Comparison of ENCODE assay signal across 8 mouse cellular contexts in genomic region chr10:77258041-77258590, GRCm38 (mm10). TPM values are rescaled to one million over a fixed set of nuclear protein-coding genes. Genes with fewer than 3 reads are reported as not detected.
DNase-seq lines count a peak whose midpoint lies in the region; ATAC-seq and TF ChIP-seq lines count a peak whose summit lies in the region.

No protein-coding gene starts in this region.

- H3K36me3 ChIP-seq in kidney, embryonic 15.5 days = peaks cover 28% of the 10 kb centered on the region
- peaks cover 27% of the 10 kb centered on the region for H3K36me3 ChIP-seq in embryonic facial prominence, embryonic 14.5 days (ENCODE audit: control insufficient read depth, insufficient read depth, low read length)
- peaks cover 14% of the 10 kb centered on the region for H3K36me3 ChIP-seq in hindbrain, postnatal 0 days (ENCODE audit: insufficient read depth, low read length)
- H3K36me3 ChIP-seq in midbrain, embryonic 16.5 days (ENCODE audit: control insufficient read depth, insufficient read depth, low read length) = peaks cover 8% of the 10 kb centered on the region; the same call in 1 of the 2 replicates
- H3K36me3 ChIP-seq in kidney, adult 2 months (ENCODE audit: control insufficient read depth, insufficient read depth, low read length) = no peaks in the 10 kb centered on the region

- no peaks in the 10 kb centered on the region for H3K9me3 ChIP-seq in kidney, embryonic 15.5 days (replicated peaks)
- H3K9me3 ChIP-seq in embryonic facial prominence, embryonic 14.5 days (ENCODE audit: control insufficient read depth, low read length) = no peaks in the 10 kb centered on the region
- H3K9me3 ChIP-seq in hindbrain, postnatal 0 days (ENCODE audit: low read length) = no peaks in the 10 kb centered on the region
- no peaks in the 10 kb centered on the region for H3K9me3 ChIP-seq in midbrain, embryonic 16.5 days (replicated peaks; ENCODE audit: control insufficient read depth, low read length, poor library complexity, severe bottlenecking)

- H3K4me2 ChIP-seq in kidney, embryonic 15.5 days = peak overlapping the region; percentile 80
- H3K4me2 ChIP-seq in embryonic facial prominence, embryonic 14.5 days (ENCODE audit: low read depth, low read length) = peak overlapping the region; percentile 86
- peak overlapping the region; percentile 84 for H3K4me2 ChIP-seq in hindbrain, postnatal 0 days (ENCODE audit: low read depth, low read length)
- H3K4me2 ChIP-seq in midbrain, embryonic 16.5 days (ENCODE audit: low read length) = peak overlapping the region; percentile 96

- WGBS in kidney, embryonic 15.5 days = 60% methylated on average over 4 of the region's 4 CpGs
- WGBS in embryonic facial prominence, embryonic 14.5 days = 56% methylated on average over 4 of the region's 4 CpGs
- WGBS in hindbrain, postnatal 0 days = 63% methylated on average over 4 of the region's 4 CpGs
- WGBS in midbrain, embryonic 16.5 days = 60% methylated on average over 4 of the region's 4 CpGs
- 63% methylated on average over 4 of the region's 4 CpGs for WGBS in kidney, adult 2 months

- peak overlapping the region; percentile 89 for H3K4me3 ChIP-seq in kidney, embryonic 15.5 days (replicated peaks)
- peak overlapping the region; percentile 96 for H3K4me3 ChIP-seq in embryonic facial prominence, embryonic 14.5 days (ENCODE audit: low read depth, low read length)
- H3K4me3 ChIP-seq in hindbrain, postnatal 0 days (ENCODE audit: low read length) = peak overlapping the region; percentile 89
- peak overlapping the region; percentile 90; the same call in 1 of the 2 replicates for H3K4me3 ChIP-seq in midbrain, embryonic 16.5 days (ENCODE audit: low read depth, low read length)
- no peak overlapping the region for H3K4me3 ChIP-seq in kidney, adult 2 months (ENCODE audit: insufficient read depth, low read depth, low read length)

- no peaks in the 10 kb centered on the region for H3K27me3 ChIP-seq in kidney, embryonic 15.5 days
- no peaks in the 10 kb centered on the region for H3K27me3 ChIP-seq in embryonic facial prominence, embryonic 14.5 days (replicated peaks; ENCODE audit: control insufficient read depth, insufficient read depth, low read length)
- H3K27me3 ChIP-seq in hindbrain, postnatal 0 days (ENCODE audit: insufficient read depth, low read length) = no peaks in the 10 kb centered on the region
- no peaks in the 10 kb centered on the region for H3K27me3 ChIP-seq in midbrain, embryonic 16.5 days (ENCODE audit: control insufficient read depth, insufficient read depth, low read depth, low read length)
- no peaks in the 10 kb centered on the region for H3K27me3 ChIP-seq in kidney, adult 2 months (replicated peaks; ENCODE audit: control insufficient read depth, insufficient read depth, low read length)

- peak overlapping the region; percentile 78; the same call in 1 of the 2 replicates for H3K27ac ChIP-seq in kidney, embryonic 15.5 days
- peak overlapping the region; percentile 74; the same call in 1 of the 2 replicates for H3K27ac ChIP-seq in embryonic facial prominence, embryonic 14.5 days (replicated peaks; ENCODE audit: low read depth, low read length)
- no peak overlapping the region for H3K27ac ChIP-seq in hindbrain, postnatal 0 days
- H3K27ac ChIP-seq in midbrain, embryonic 16.5 days (ENCODE audit: low read length) = no peak overlapping the region
- no peak overlapping the region for H3K27ac ChIP-seq in kidney, adult 2 months (ENCODE audit: insufficient read depth, low read depth, low read length)

- H3K9ac ChIP-seq in kidney, embryonic 15.5 days = peak overlapping the region; percentile 94
- H3K9ac ChIP-seq in embryonic facial prominence, embryonic 14.5 days (ENCODE audit: low read depth, low read length) = peak overlapping the region; percentile 89
- H3K9ac ChIP-seq in hindbrain, postnatal 0 days (replicated peaks; ENCODE audit: low read length) = no peak overlapping the region; the same call in 1 of the 2 replicates
- peak overlapping the region; percentile 95; the same call in 1 of the 2 replicates for H3K9ac ChIP-seq in midbrain, embryonic 16.5 days (ENCODE audit: low read depth, low read length)

- TF ChIP-seq CTCF in hindbrain, postnatal 0 days (IDR thresholded peaks at IDR 0.05; ENCODE audit: low read depth) = peak; percentile 28; the same call in 1 of the 2 replicates
- TF ChIP-seq CTCF in kidney, adult 2 months (conservative IDR thresholded peaks at IDR 0.05; ENCODE audit: insufficient read depth, insufficient read length, low read depth, low read length) = no peak

- ATAC-seq in kidney, embryonic 15.5 days (replicated peaks; ENCODE audit: low FRiP score) = no peak
- no peak for ATAC-seq in embryonic facial prominence, embryonic 14.5 days (ENCODE audit: low read depth)
- ATAC-seq in hindbrain, postnatal 0 days = no peak
- ATAC-seq in midbrain, embryonic 16.5 days = no peak

- TF ChIP-seq POLR2A in kidney, adult 2 months (IDR thresholded peaks at IDR 0.05; ENCODE audit: low read depth, low read length) = no peak

- DNase-seq in kidney, postnatal 25 days = no peak
- DNase-seq in embryonic facial prominence, embryonic 14.5 days (ENCODE audit: low spot score) = no peak
- no peak for DNase-seq in hindbrain, postnatal 0 days (ENCODE audit: low spot score)
- DNase-seq in ovary, postnatal 36 days (ENCODE audit: low spot score) = no peak
- no peak for DNase-seq in thymus, adult 18-20 months
- DNase-seq in kidney, adult 2 months = no peak

- peaks cover 40% of the 10 kb centered on the region for H3K4me1 ChIP-seq in kidney, embryonic 15.5 days
- H3K4me1 ChIP-seq in embryonic facial prominence, embryonic 14.5 days (ENCODE audit: control insufficient read depth, insufficient read depth, low read length) = peaks cover 15% of the 10 kb centered on the region
- H3K4me1 ChIP-seq in hindbrain, postnatal 0 days (ENCODE audit: insufficient read depth, low read length) = peaks cover 9% of the 10 kb centered on the region; the same call in 1 of the 2 replicates
- H3K4me1 ChIP-seq in midbrain, embryonic 16.5 days (ENCODE audit: control insufficient read depth, insufficient read depth, low read length) = peaks cover 21% of the 10 kb centered on the region
- H3K4me1 ChIP-seq in kidney, adult 2 months (ENCODE audit: control insufficient read depth, insufficient read depth, low read length) = 0 out of 2 replicates have a peak, but pooled peaks cover 2% of the 10 kb centered on the region

RNA-seq across cellular contexts. Expression of gene Pofut2, which starts 0.9 kb away (rescaled TPM):
- polyA plus RNA-seq in kidney, embryonic 15.5 days (2015; fragmentation: Nextera tagmentation; extraction: Ambion mirVana) = 118 and 134 TPM in 2 replicates
- 168 and 170 TPM in 2 replicates for polyA plus RNA-seq in embryonic facial prominence, embryonic 14.5 days (2014; fragmentation: Nextera tagmentation; extraction: Ambion mirVana)
- total RNA-seq in hindbrain, postnatal 0 days (2014; rRNA removed) = 48.2 and 52.4 TPM in 2 replicates
- polyA plus RNA-seq in hindbrain, postnatal 0 days (2015; fragmentation: Nextera tagmentation; extraction: Ambion mirVana) = 47.0 and 47.7 TPM in 2 replicates
- polyA plus RNA-seq in midbrain, embryonic 16.5 days (2015; fragmentation: Nextera tagmentation; extraction: Ambion mirVana) = 51.5 and 52.5 TPM in 2 replicates
- 45.9 and 50.6 TPM in 2 replicates for polyA plus RNA-seq in kidney, adult 2 months (2012; rRNA removed)

Comparison
In these comparisons a context has a peak if more than half of its experiments do, and no peak if none do; other contexts are left out.
1. H3K27ac ChIP-seq: peak in kidney, embryonic 15.5 days (single experiment) and embryonic facial prominence, embryonic 14.5 days (single experiment); none in hindbrain, postnatal 0 days (single experiment), midbrain, embryonic 16.5 days (single experiment) and kidney, adult 2 months (single experiment).
2. Peak in every context shown above with its lines, with median percentiles within 50 percentile points of each other: H3K4me2 ChIP-seq.